12 mouse cellular contexts compared by ENCODE assay signal in genomic region chr8:45615551-45615950, GRCm38 (mm10).
DNase-seq lines count a peak whose midpoint lies in the region; ATAC-seq lines count a peak whose summit lies in the region.
"Had no signal": no experiment of that assay in that cellular context is flagged by ENCODE, and none has a peak within 500 bp of the region (broad histone marks: within the 10 kb centered on the region; RNA-seq: fewer than 3 reads in every experiment).

No protein-coding gene starts in this region.

- no peak for DNase-seq in heart, postnatal 10 days
- DNase-seq in midbrain, embryonic 10.5 days (ENCODE audit: low spot score) = no peak
- peak; percentile 42 for DNase-seq in retina, embryonic 14.5 days (ENCODE audit: low spot score)
- no peak for DNase-seq in thymus, postnatal 25 days
- DNase-seq in gastrocnemius, postnatal 14 days = no peak
- DNase-seq: gastrocnemius, postnatal 25 days had no signal

- no peaks in the 10 kb centered on the region for H3K9me3 ChIP-seq in heart, embryonic 15.5 days (replicated peaks)
- H3K9me3 ChIP-seq in midbrain, embryonic 13.5 days = no peaks in the 10 kb centered on the region
- H3K9me3 ChIP-seq in midbrain, embryonic 10.5 days (replicated peaks) = no peaks in the 10 kb centered on the region
- H3K9me3 ChIP-seq in hindbrain, embryonic 13.5 days = no peaks in the 10 kb centered on the region
- H3K9me3 ChIP-seq: limb, embryonic 12.5 days had no signal

- H3K4me2 ChIP-seq in heart, embryonic 15.5 days = peak overlapping the region; percentile 39
- H3K4me2 ChIP-seq in midbrain, embryonic 13.5 days (replicated peaks) = no peak overlapping the region
- no peak overlapping the region for H3K4me2 ChIP-seq in hindbrain, embryonic 13.5 days
- H3K4me2 ChIP-seq: limb, embryonic 12.5 days had no signal

- no peak overlapping the region for H3K4me3 ChIP-seq in heart, embryonic 15.5 days
- H3K4me3 ChIP-seq in midbrain, embryonic 13.5 days (replicated peaks) = no peak overlapping the region
- no peak overlapping the region for H3K4me3 ChIP-seq in midbrain, embryonic 10.5 days
- no peak overlapping the region for H3K4me3 ChIP-seq in hindbrain, embryonic 13.5 days
- H3K4me3 ChIP-seq: limb, embryonic 12.5 days had no signal

- H3K27me3 ChIP-seq in heart, embryonic 15.5 days = no peaks in the 10 kb centered on the region
- H3K27me3 ChIP-seq in midbrain, embryonic 13.5 days = no peaks in the 10 kb centered on the region
- peaks cover 20% of the 10 kb centered on the region; the same call in 1 of the 2 replicates for H3K27me3 ChIP-seq in midbrain, embryonic 10.5 days (ENCODE audit: low read depth, poor library complexity, severe bottlenecking)
- H3K27me3 ChIP-seq in hindbrain, embryonic 13.5 days = no peaks in the 10 kb centered on the region
- H3K27me3 ChIP-seq: limb, embryonic 12.5 days had no signal

- H3K9ac ChIP-seq in heart, embryonic 15.5 days = no peak overlapping the region
- H3K9ac ChIP-seq in midbrain, embryonic 13.5 days (replicated peaks) = no peak overlapping the region
- no peak overlapping the region for H3K9ac ChIP-seq in hindbrain, embryonic 13.5 days
- H3K9ac ChIP-seq: limb, embryonic 12.5 days had no signal

- H3K36me3 ChIP-seq in heart, embryonic 15.5 days = no peaks in the 10 kb centered on the region
- no peaks in the 10 kb centered on the region for H3K36me3 ChIP-seq in midbrain, embryonic 13.5 days
- no peaks in the 10 kb centered on the region for H3K36me3 ChIP-seq in midbrain, embryonic 10.5 days
- no peaks in the 10 kb centered on the region for H3K36me3 ChIP-seq in hindbrain, embryonic 13.5 days
- H3K36me3 ChIP-seq: limb, embryonic 12.5 days had no signal

- WGBS in heart, embryonic 15.5 days = 36% methylated on average over 7 of the region's 7 CpGs
- 55% methylated on average over 7 of the region's 7 CpGs for WGBS in midbrain, embryonic 13.5 days
- WGBS in midbrain, embryonic 10.5 days = 46% methylated on average over 7 of the region's 7 CpGs
- 41% methylated on average over 7 of the region's 7 CpGs for WGBS in hindbrain, embryonic 13.5 days

- intact Hi-C loops in heart, postnatal 10 days (cut with DNase I) = no loop called here
- intact Hi-C loops in gastrocnemius, postnatal 14 days (cut with DNase I; ENCODE audit: low total_unique reads) = no loop called here

- no peak for ATAC-seq in heart, embryonic 15.5 days (replicated peaks; ENCODE audit: insufficient number of reproducible peaks, insufficient read depth, low FRiP score, low read depth)
- peak; percentile 24; the same call in 1 of the 2 replicates for ATAC-seq in midbrain, embryonic 13.5 days
- ATAC-seq in hindbrain, embryonic 13.5 days (ENCODE audit: low FRiP score) = 0 out of 2 replicates have a peak, but pooled peaks have one; percentile 43
- ATAC-seq: CD4-positive, CD25-positive, alpha-beta regulatory T cell, adult 4 months had no signal

- peaks cover 15% of the 10 kb centered on the region for H3K4me1 ChIP-seq in heart, embryonic 15.5 days (replicated peaks)
- H3K4me1 ChIP-seq in midbrain, embryonic 13.5 days (replicated peaks) = peaks cover 10% of the 10 kb centered on the region
- peaks cover 29% of the 10 kb centered on the region for H3K4me1 ChIP-seq in midbrain, embryonic 10.5 days
- H3K4me1 ChIP-seq in hindbrain, embryonic 13.5 days (replicated peaks) = peaks cover 18% of the 10 kb centered on the region

- H3K27ac ChIP-seq in heart, embryonic 15.5 days = no peak overlapping the region
- no peak overlapping the region for H3K27ac ChIP-seq in midbrain, embryonic 13.5 days
- H3K27ac ChIP-seq in midbrain, embryonic 10.5 days (replicated peaks) = no peak overlapping the region
- no peak overlapping the region for H3K27ac ChIP-seq in hindbrain, embryonic 13.5 days
- H3K27ac ChIP-seq: macrophage had no signal
